Mouse (Mus musculus) limb, embryonic 11.5 days (tissue): ENCODE data around the gene Tmem216. TPM values are rescaled to one million over a fixed set of nuclear protein-coding genes. Genes with fewer than 3 reads are reported as not detected.
"Not testable (repeated sequence)": the region's sequence is repeated elsewhere in the genome, so short reads cannot be mapped to it uniquely, and the experiment has no call there.

Experiments
- ATAC-seq: fragments of 200-750 bp; cut with Nextera tagmentation; 2 replicates; pipeline ENCODE4 v1.8.0; 2017; ENCODE audit warnings: low read depth; ENCODE audit not compliant: insufficient number of reproducible peaks, low FRiP score, low TSS enrichment
- DNase-seq: peaks from one replicate; pipeline ENCODE4 v3.0.0-alpha.2; 2015; ENCODE audit warnings: low spot score
- H3K27ac ChIP-seq: fragments of 300-500 bp; sonication (generic); replicated peaks from 2 replicates; pipeline ENCODE4 v1.5.1; 2014; ENCODE audit warnings: low read depth, mild to moderate bottlenecking, low read length
- H3K27me3 ChIP-seq: fragments of 300-500 bp; sonication (generic); 2 replicates; pipeline ENCODE4 v1.6.1; 2014; ENCODE audit warnings: mild to moderate bottlenecking, low read length, mixed read lengths; ENCODE audit not compliant: control insufficient read depth, insufficient read depth
- H3K36me3 ChIP-seq: fragments of 300-500 bp; sonication (generic); 2 replicates; pipeline ENCODE4 v1.6.1; 2014; ENCODE audit warnings: mild to moderate bottlenecking, low read length, moderate library complexity, mixed read lengths; ENCODE audit not compliant: control insufficient read depth, insufficient read depth
- H3K4me1 ChIP-seq: fragments of 300-500 bp; sonication (generic); 2 replicates; pipeline ENCODE4 v1.6.1; 2014; ENCODE audit warnings: low read length, mixed read lengths; ENCODE audit not compliant: control insufficient read depth, insufficient read depth
- H3K4me2 ChIP-seq: fragments of 300-500 bp; sonication (generic); 2 replicates; pipeline ENCODE4 v1.6.1; 2014; ENCODE audit warnings: low read depth, mild to moderate bottlenecking, moderate library complexity; ENCODE audit not compliant: severe bottlenecking
- H3K4me3 ChIP-seq: fragments of 300-500 bp; sonication (generic); 2 replicates; pipeline ENCODE4 v1.5.1; 2014; ENCODE audit warnings: low read depth, low read length
- H3K9ac ChIP-seq: fragments of 300-500 bp; sonication (generic); 2 replicates; pipeline ENCODE4 v1.6.1; 2014; ENCODE audit warnings: mild to moderate bottlenecking, low read length
- H3K9me3 ChIP-seq: fragments of 300-500 bp; sonication (generic); 2 replicates; pipeline ENCODE4 v1.6.1; 2016; ENCODE audit warnings: low read length; ENCODE audit not compliant: control insufficient read depth
- WGBS: fragments of 180-500 bp; shearing (Covaris S2); extraction: QIAGEN DNeasy Blood & Tissue Kit; methylation state at CpG from one replicate; pipeline ENCODE4 v1.1.7; 2014; 5-methylcytosine and 5-hydroxymethylcytosine counted together
- polyA plus RNA-seq: library from polyadenylated mRNA; unstranded; fragments of >200 nt; fragmentation: Nextera tagmentation; extraction: Ambion mirVana; gene quantifications from 2 replicates; pipeline ENCODE4 v1.2.1, GENCODE M21; 2014

Gene Tmem216
- polyA plus RNA-seq, 1 experiment from 2014 or later = 66.3 TPM

- peaks cover 3% of the 10 kb centered on the region; the same call in 1 of the 2 replicates for H3K4me1 ChIP-seq
- DNase-seq (no peak), ATAC-seq (no peak)
- no peak overlapping the region for H3K4me2 ChIP-seq
- H3K36me3 ChIP-seq = no peaks in the 10 kb centered on the region
- H3K9me3 ChIP-seq = no peaks in the 10 kb centered on the region
- no peak overlapping the region for H3K4me3 ChIP-seq
- no peak overlapping the region for H3K9ac ChIP-seq
- H3K27ac ChIP-seq = no peak overlapping the region
- 29% methylated on average over 5 of the region's 5 CpGs for WGBS
- no peaks in the 10 kb centered on the region for H3K27me3 ChIP-seq
These were observed 4.1 kb upstream of the Tmem216 start for GRCm38 (mm10) chr19:10560108-10560507.

- not testable (repeated sequence) for H3K4me1 ChIP-seq, DNase-seq, H3K9ac ChIP-seq, H3K4me2 ChIP-seq, H3K36me3 ChIP-seq, H3K9me3 ChIP-seq, ATAC-seq, H3K27me3 ChIP-seq, H3K27ac ChIP-seq, H3K4me3 ChIP-seq
- WGBS = 70% methylated on average over 4 of the region's 4 CpGs
These were observed 1.9 kb upstream of the Tmem216 start for GRCm38 (mm10) chr19:10557837-10558375.

- 79% methylated on average over 2 of the region's 2 CpGs for WGBS
- ATAC-seq (no peak), DNase-seq (no peak)
- H3K9me3 ChIP-seq = no peaks in the 10 kb centered on the region
- no peak overlapping the region for H3K4me3 ChIP-seq
- H3K27ac ChIP-seq = no peak overlapping the region
- peaks cover 3% of the 10 kb centered on the region; the same call in 1 of the 2 replicates for H3K4me1 ChIP-seq
- no peaks in the 10 kb centered on the region for H3K36me3 ChIP-seq
- no peaks in the 10 kb centered on the region for H3K27me3 ChIP-seq
- no peak overlapping the region for H3K4me2 ChIP-seq
- H3K9ac ChIP-seq = no peak overlapping the region
These were observed 1.4 kb upstream of the Tmem216 start for GRCm38 (mm10) chr19:10557430-10557829.

GRCm38 (mm10) chr19:10557001-10557400, 963 bp upstream of the Tmem216 start:
- H3K27ac ChIP-seq = no peak overlapping the region
- H3K27me3 ChIP-seq = no peaks in the 10 kb centered on the region
- H3K36me3 ChIP-seq = no peaks in the 10 kb centered on the region
- ATAC-seq (no peak), DNase-seq (no peak)
- H3K4me1 ChIP-seq = peaks cover 3% of the 10 kb centered on the region; the same call in 1 of the 2 replicates
- H3K9ac ChIP-seq = no peak overlapping the region
- H3K9me3 ChIP-seq = no peaks in the 10 kb centered on the region
- 86% methylated on average over 2 of the region's 2 CpGs for WGBS
- H3K4me3 ChIP-seq = no peak overlapping the region
- no peak overlapping the region for H3K4me2 ChIP-seq

GRCm38 (mm10) chr19:10539454-10539853, 16.6 kb downstream of the Tmem216 start:
- no peak for DNase-seq
- no peak for ATAC-seq
- WGBS = 92% methylated on average over 5 of the region's 5 CpGs
- Histone ChIP-seq H3K4me1 (no peaks in the 10 kb centered on the region), H3K4me2 (no peak overlapping the region), H3K9me3 (no peaks in the 10 kb centered on the region), H3K27me3 (no peaks in the 10 kb centered on the region), H3K36me3 (peaks cover 27% of the 10 kb centered on the region), H3K27ac (no peak overlapping the region), H3K9ac (no peak overlapping the region), H3K4me3 (no peak overlapping the region)

GRCm38 (mm10) chr19:10530082-10530481, 26.0 kb downstream of the Tmem216 start:
- Histone ChIP-seq H3K27me3 (no peaks in the 10 kb centered on the region), H3K4me1 (no peaks in the 10 kb centered on the region; the same call in 1 of the 2 replicates), H3K9ac (no peak overlapping the region), H3K4me2 (no peak overlapping the region), H3K9me3 (no peaks in the 10 kb centered on the region), H3K4me3 (no peak overlapping the region), H3K27ac (no peak overlapping the region), H3K36me3 (peaks cover 7% of the 10 kb centered on the region)
- ATAC-seq (no peak), DNase-seq (no peak)
- WGBS = 88% methylated on average over 1 of the region's 1 CpGs

GRCm38 (mm10) chr19:10525910-10526309, 30.1 kb downstream of the Tmem216 start, which contains the start of gene Sdhaf2:
Gene Sdhaf2 (minus strand): TSS chr19:10526142.
- Histone ChIP-seq H3K4me2 (peak within 1 kb of the TSS; percentile 62), H3K4me1 (no peaks in the 10 kb centered on the region; the same call in 1 of the 2 replicates), H3K4me3 (peak within 1 kb of the TSS; percentile 95), H3K9ac (peak within 1 kb of the TSS; percentile 98), H3K27me3 (no peaks in the 10 kb centered on the region), H3K9me3 (no peaks in the 10 kb centered on the region), H3K27ac (peak within 1 kb of the TSS; percentile 97), H3K36me3 (0 out of 2 replicates have a peak, but pooled peaks cover 2% of the 10 kb centered on the region)
- under 1% methylated on average over 11 of the region's 11 CpGs for WGBS
- peak; percentile 63 for DNase-seq
- ATAC-seq = no peak

- 0 out of 2 replicates have a peak, but pooled peaks cover 2% of the 10 kb centered on the region for H3K36me3 ChIP-seq
- no peaks in the 10 kb centered on the region; the same call in 1 of the 2 replicates for H3K4me1 ChIP-seq
- H3K9me3 ChIP-seq = no peaks in the 10 kb centered on the region
- peak within 1 kb of the TSS; percentile 95 for H3K4me3 ChIP-seq
- WGBS = under 1% methylated on average over 85 of the region's 93 CpGs
- no peaks in the 10 kb centered on the region for H3K27me3 ChIP-seq
- DNase-seq = peak; percentile 93
- H3K27ac ChIP-seq = peak within 1 kb of the TSS; percentile 97
- H3K9ac ChIP-seq = peak within 1 kb of the TSS; percentile 98
- H3K4me2 ChIP-seq = peak within 1 kb of the TSS; percentile 62
- ATAC-seq = peak; percentile 95
These were observed 30.7 kb downstream of the Tmem216 start, which contains the start of gene Cpsf7 for GRCm38 (mm10) chr19:10525106-10525901. Gene Cpsf7 (plus strand): TSS chr19:10525266.
